Mouse (Mus musculus) liver, embryonic 14.5 days (tissue): Measurements from ENCODE around the gene Unc45b.

Experiments
- CTCF ChIP-seq: IDR thresholded peaks from 2 replicates; pipeline ENCODE4 v1.5.1; 2016; ENCODE audit warnings: antibody characterized with exemption, low read depth, control low read depth
- EP300 ChIP-seq: IDR thresholded peaks from 2 replicates; pipeline ENCODE4 v1.6.1; 2016; ENCODE audit warnings: antibody characterized with exemption, low read depth

GRCm38 (mm10) chr11:82901606-82902310, 8.6 kb upstream of the Unc45b start:
- TF ChIP-seq CTCF (no peak), EP300 (no peak)
